Mouse (Mus musculus): ENCODE data around the gene Amdhd1. TPM values are rescaled to one million over a fixed set of nuclear protein-coding genes. Genes with fewer than 3 reads are reported as not detected.
A peak's percentile ranks its signal among the peaks of the same experiment; 100 is the strongest.

Amdhd1 gene
- polyA plus RNA-seq, 1 experiment from 2014 or later: 0.43 TPM

GRCm38 (mm10) chr10:93485055-93485691 is 54.7 kb downstream of the Amdhd1 start:
- peak; percentile 55 for ATAC-seq (ENCODE audit: insufficient number of reproducible peaks, low FRiP score, low TSS enrichment, low read depth)
- no peak overlapping the region for H3K9ac ChIP-seq (ENCODE audit: low read length)
- H3K4me2 ChIP-seq (ENCODE audit: low read depth, severe bottlenecking): no peak overlapping the region
- no peaks in the 10 kb centered on the region for H3K9me3 ChIP-seq (ENCODE audit: control insufficient read depth, low read length)
- WGBS: 78% methylated on average over 8 of the region's 8 CpGs
- H3K36me3 ChIP-seq (ENCODE audit: control insufficient read depth, insufficient read depth, low read length): peaks cover 10% of the 10 kb centered on the region
- H3K4me1 ChIP-seq (ENCODE audit: control insufficient read depth, insufficient read depth, low read length): no peaks in the 10 kb centered on the region
- DNase-seq (ENCODE audit: low spot score): peak; percentile 64
- H3K4me3 ChIP-seq (ENCODE audit: low read depth, low read length): no peak overlapping the region
- no peaks in the 10 kb centered on the region for H3K27me3 ChIP-seq (ENCODE audit: control insufficient read depth, insufficient read depth, low read length)
- no peak overlapping the region for H3K27ac ChIP-seq (replicated peaks; ENCODE audit: low read depth, low read length)

- ATAC-seq (ENCODE audit: insufficient number of reproducible peaks, low FRiP score, low TSS enrichment, low read depth): no peak
- WGBS: 88% methylated on average over 8 of the region's 8 CpGs
These were observed 55.3 kb downstream of the Amdhd1 start for GRCm38 (mm10) chr10:93484511-93484910.

More at GRCm38 (mm10) chr10:93484511-93484910, 55.3 kb downstream of the Amdhd1 start:
- no peak overlapping the region for H3K4me2 ChIP-seq (ENCODE audit: low read depth, severe bottlenecking)
- H3K4me1 ChIP-seq (ENCODE audit: control insufficient read depth, insufficient read depth, low read length): no peaks in the 10 kb centered on the region
- peaks cover 10% of the 10 kb centered on the region for H3K36me3 ChIP-seq (ENCODE audit: control insufficient read depth, insufficient read depth, low read length)
- H3K4me3 ChIP-seq (ENCODE audit: low read depth, low read length): no peak overlapping the region
- no peak overlapping the region for H3K27ac ChIP-seq (replicated peaks; ENCODE audit: low read depth, low read length)
- no peaks in the 10 kb centered on the region for H3K27me3 ChIP-seq (ENCODE audit: control insufficient read depth, insufficient read depth, low read length)
- no peak for DNase-seq (ENCODE audit: low spot score)
- no peak overlapping the region for H3K9ac ChIP-seq (ENCODE audit: low read length)
- no peaks in the 10 kb centered on the region for H3K9me3 ChIP-seq (ENCODE audit: control insufficient read depth, low read length)

Other genes with a start within 250 kb of the Amdhd1 start
- 51.7 and 52.8 TPM in 2 replicates for gene Elk3, start 228.9 kb downstream of the Amdhd1 start, polyA plus RNA-seq (2014; fragmentation: Nextera tagmentation; extraction: Ambion mirVana)
- 181 and 193 TPM in 2 replicates for gene Lta4h, start 86.6 kb downstream of the Amdhd1 start, polyA plus RNA-seq (2014; fragmentation: Nextera tagmentation; extraction: Ambion mirVana)
- 0.29 and 1.1 TPM in 2 replicates for gene Hal, start 51.3 kb downstream of the Amdhd1 start, polyA plus RNA-seq (2014; fragmentation: Nextera tagmentation; extraction: Ambion mirVana)
- gene Ccdc38, start 599 bp upstream of the Amdhd1 start, polyA plus RNA-seq (2014; fragmentation: Nextera tagmentation; extraction: Ambion mirVana): 0.21 and 0.23 TPM in 2 replicates
- gene Snrpf, start 49.7 kb upstream of the Amdhd1 start, polyA plus RNA-seq (2014; fragmentation: Nextera tagmentation; extraction: Ambion mirVana): 192 and 200 TPM in 2 replicates
- gene Ntn4, start 100.6 kb upstream of the Amdhd1 start, polyA plus RNA-seq (2014; fragmentation: Nextera tagmentation; extraction: Ambion mirVana): 0.65 and 0.81 TPM in 2 replicates

Measured in limb, embryonic 11.5 days (tissue).